Mouse (Mus musculus) lung, embryonic 15.5 days (tissue): ENCODE results near the gene Plekha7. TPM values are rescaled to one million over a fixed set of nuclear protein-coding genes. Genes with fewer than 3 reads are reported as not detected.
A peak's percentile ranks its signal among the peaks of the same experiment; 100 is the strongest.

Experiments used
- ATAC-seq: fragments of 200-750 bp; cut with Nextera tagmentation; 2 replicates; pipeline ENCODE4 v1.8.0; 2017; ENCODE audit warnings: moderate number of reproducible peaks, borderline replicate concordance; ENCODE audit not compliant: low FRiP score, low TSS enrichment; ENCODE audit errors: extremely low read depth
- H3K27ac ChIP-seq: fragments of 300-500 bp; sonication (generic); 2 replicates; pipeline ENCODE4 v1.5.1; 2015; ENCODE audit warnings: moderate library complexity, mild to moderate bottlenecking, inconsistent platforms
- H3K27me3 ChIP-seq: fragments of 300-500 bp; sonication (generic); 2 replicates; pipeline ENCODE4 v1.6.1; 2015; ENCODE audit warnings: inconsistent platforms
- H3K36me3 ChIP-seq: fragments of 300-500 bp; sonication (generic); 2 replicates; pipeline ENCODE4 v1.6.1; 2015; ENCODE audit warnings: inconsistent platforms
- H3K4me1 ChIP-seq: fragments of 300-500 bp; sonication (generic); 2 replicates; pipeline ENCODE4 v1.6.1; 2015; ENCODE audit warnings: inconsistent platforms
- H3K4me2 ChIP-seq: fragments of 300-500 bp; sonication (generic); 2 replicates; pipeline ENCODE4 v1.6.1; 2015; ENCODE audit warnings: inconsistent platforms, mild to moderate bottlenecking, moderate library complexity
- H3K4me3 ChIP-seq: fragments of 300-500 bp; sonication (generic); 2 replicates; pipeline ENCODE4 v1.5.1; 2015; ENCODE audit warnings: mild to moderate bottlenecking, inconsistent platforms
- H3K9ac ChIP-seq: fragments of 300-500 bp; sonication (generic); 2 replicates; pipeline ENCODE4 v1.6.1; 2015; ENCODE audit warnings: inconsistent platforms
- H3K9me3 ChIP-seq: fragments of 300-500 bp; sonication (generic); 2 replicates; pipeline ENCODE4 v1.6.1; 2016; ENCODE audit warnings: inconsistent platforms
- WGBS: fragments of 180-500 bp; shearing (Covaris S2); methylation state at CpG from one replicate; pipeline ENCODE4 v1.1.7; 2015; 5-methylcytosine and 5-hydroxymethylcytosine counted together
- polyA plus RNA-seq: library from polyadenylated mRNA; unstranded; fragments of >200 nt; fragmentation: Nextera tagmentation; extraction: Ambion mirVana; gene quantifications from 2 replicates; pipeline ENCODE4 v1.2.1, GENCODE M21; 2015

The Plekha7 gene
- polyA plus RNA-seq, 1 experiment from 2014 or later, result 15.1 TPM

DNA sequence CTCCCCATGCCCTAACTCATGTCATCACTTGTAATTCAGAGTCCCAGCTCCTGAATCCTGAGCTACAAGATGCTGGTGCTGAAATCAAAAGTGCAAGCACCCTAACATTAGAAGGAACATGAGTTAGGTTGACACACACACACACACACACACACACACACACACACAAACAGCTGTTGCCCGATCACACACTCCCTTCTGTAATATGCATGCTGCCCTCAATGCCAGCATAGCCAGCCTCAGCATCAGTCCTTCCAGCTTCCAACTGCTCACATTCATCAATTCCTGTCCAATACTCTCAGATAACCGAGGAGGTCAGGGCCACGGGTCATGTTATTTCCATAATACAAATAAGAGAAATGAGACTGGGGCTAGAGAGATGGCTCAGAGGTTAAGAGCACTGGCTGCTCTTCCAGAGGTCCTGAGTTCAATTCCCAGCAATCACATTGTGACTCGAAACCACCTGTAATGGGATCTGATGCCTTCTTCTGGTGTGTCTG is 116.0 kb downstream of the Plekha7 start:
- H3K4me1 ChIP-seq, result peaks cover 38% of the 10 kb centered on the region

GRCm38 (mm10) chr7:116191138-116191537 is 117.0 kb downstream of the Plekha7 start:
- Histone ChIP-seq H3K4me3 (no peak overlapping the region), H3K27ac (no peak overlapping the region), H3K9ac (no peak overlapping the region), H3K36me3 (no peaks in the 10 kb centered on the region), H3K4me1 (peaks cover 38% of the 10 kb centered on the region), H3K27me3 (no peaks in the 10 kb centered on the region), H3K4me2 (no peak overlapping the region), H3K9me3 (no peaks in the 10 kb centered on the region)
- peak; percentile 21; the same call in 1 of the 2 replicates for ATAC-seq
- 28% methylated on average over 3 of the region's 3 CpGs for WGBS

More for the DNA sequence above, 116.0 kb downstream of the Plekha7 start:
- no peaks in the 10 kb centered on the region for H3K9me3 ChIP-seq
- H3K27me3 ChIP-seq, result no peaks in the 10 kb centered on the region
- no peaks in the 10 kb centered on the region for H3K36me3 ChIP-seq
- no peak overlapping the region for H3K9ac ChIP-seq
- H3K4me3 ChIP-seq, result no peak overlapping the region
- H3K4me2 ChIP-seq, result no peak overlapping the region
- WGBS, result 33% methylated on average over 4 of the region's 4 CpGs
- no peak overlapping the region for H3K27ac ChIP-seq
- no peak for ATAC-seq

GRCm38 (mm10) chr7:116189708-116190107 is 118.5 kb downstream of the Plekha7 start:
- H3K4me1 ChIP-seq, result peaks cover 41% of the 10 kb centered on the region
- no peaks in the 10 kb centered on the region for H3K36me3 ChIP-seq
- no peak for ATAC-seq

GRCm38 (mm10) chr7:116188391-116188790 is 119.8 kb downstream of the Plekha7 start:
- Histone ChIP-seq H3K4me1 (peaks cover 43% of the 10 kb centered on the region), H3K27ac (no peak overlapping the region)
- ATAC-seq, result no peak

More at GRCm38 (mm10) chr7:116189708-116190107, 118.5 kb downstream of the Plekha7 start:
- Histone ChIP-seq H3K4me3 (no peak overlapping the region), H3K4me2 (peak overlapping the region; percentile 10; the same call in 1 of the 2 replicates), H3K27me3 (no peaks in the 10 kb centered on the region), H3K9me3 (no peaks in the 10 kb centered on the region), H3K27ac (0 out of 2 replicates have a peak overlapping the region, but pooled peaks have one; percentile 9), H3K9ac (no peak overlapping the region)
- 18% methylated on average over 9 of the region's 9 CpGs for WGBS

DNA sequence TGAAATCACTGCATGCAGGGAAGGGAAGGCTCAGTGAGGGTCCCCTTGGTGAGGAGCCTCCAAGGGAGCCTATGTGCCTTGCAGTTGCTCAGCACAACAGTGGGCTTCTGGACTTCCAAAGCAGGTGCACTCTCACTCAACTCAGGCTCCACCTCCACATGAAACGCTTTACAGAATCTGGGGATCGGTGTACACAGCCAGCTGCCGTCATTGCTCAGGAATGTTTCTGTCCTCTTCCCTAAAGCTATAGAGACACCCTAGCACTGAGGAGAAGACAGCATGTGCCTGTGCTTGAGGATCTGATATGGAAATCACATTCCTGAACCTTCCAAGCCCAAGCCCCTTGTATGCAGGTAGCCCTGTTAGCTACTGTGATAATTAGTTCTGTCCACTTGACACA is 120.7 kb downstream of the Plekha7 start:
- Histone ChIP-seq H3K4me1 (peaks cover 51% of the 10 kb centered on the region), H3K9me3 (no peaks in the 10 kb centered on the region), H3K27me3 (no peaks in the 10 kb centered on the region), H3K36me3 (no peaks in the 10 kb centered on the region), H3K27ac (no peak overlapping the region), H3K4me3 (no peak overlapping the region), H3K9ac (no peak overlapping the region), H3K4me2 (no peak overlapping the region)
- no peak for ATAC-seq
- 41% methylated on average over 3 of the region's 3 CpGs for WGBS

More at GRCm38 (mm10) chr7:116188391-116188790, 119.8 kb downstream of the Plekha7 start:
- Histone ChIP-seq H3K27me3 (no peaks in the 10 kb centered on the region), H3K9ac (no peak overlapping the region), H3K36me3 (no peaks in the 10 kb centered on the region), H3K4me2 (no peak overlapping the region), H3K9me3 (no peaks in the 10 kb centered on the region), H3K4me3 (no peak overlapping the region)
- 76% methylated on average over 5 of the region's 5 CpGs for WGBS

GRCm38 (mm10) chr7:116186847-116187246 is 121.3 kb downstream of the Plekha7 start:
- Histone ChIP-seq H3K9me3 (no peaks in the 10 kb centered on the region), H3K27ac (no peak overlapping the region), H3K4me3 (no peak overlapping the region), H3K9ac (no peak overlapping the region), H3K27me3 (no peaks in the 10 kb centered on the region), H3K4me2 (no peak overlapping the region), H3K4me1 (peaks cover 58% of the 10 kb centered on the region), H3K36me3 (no peaks in the 10 kb centered on the region)
- 73% methylated on average over 1 of the region's 1 CpGs for WGBS
- no peak for ATAC-seq

GRCm38 (mm10) chr7:116186156-116186555 is 122.0 kb downstream of the Plekha7 start:
- Histone ChIP-seq H3K36me3 (no peaks in the 10 kb centered on the region), H3K4me1 (peaks cover 56% of the 10 kb centered on the region), H3K4me2 (no peak overlapping the region), H3K9ac (no peak overlapping the region), H3K4me3 (no peak overlapping the region), H3K9me3 (no peaks in the 10 kb centered on the region), H3K27ac (no peak overlapping the region), H3K27me3 (no peaks in the 10 kb centered on the region)
- 56% methylated on average over 5 of the region's 5 CpGs for WGBS
- no peak for ATAC-seq

- Histone ChIP-seq H3K27me3 (no peaks in the 10 kb centered on the region), H3K9ac (no peak overlapping the region), H3K4me1 (peaks cover 42% of the 10 kb centered on the region), H3K9me3 (no peaks in the 10 kb centered on the region), H3K4me3 (no peak overlapping the region), H3K27ac (no peak overlapping the region), H3K4me2 (no peak overlapping the region), H3K36me3 (no peaks in the 10 kb centered on the region)
- no peak for ATAC-seq
- WGBS, result 46% methylated on average over 11 of the region's 11 CpGs
Observed at GRCm38 (mm10) chr7:116184358-116185057, 123.7 kb downstream of the Plekha7 start.

DNA sequence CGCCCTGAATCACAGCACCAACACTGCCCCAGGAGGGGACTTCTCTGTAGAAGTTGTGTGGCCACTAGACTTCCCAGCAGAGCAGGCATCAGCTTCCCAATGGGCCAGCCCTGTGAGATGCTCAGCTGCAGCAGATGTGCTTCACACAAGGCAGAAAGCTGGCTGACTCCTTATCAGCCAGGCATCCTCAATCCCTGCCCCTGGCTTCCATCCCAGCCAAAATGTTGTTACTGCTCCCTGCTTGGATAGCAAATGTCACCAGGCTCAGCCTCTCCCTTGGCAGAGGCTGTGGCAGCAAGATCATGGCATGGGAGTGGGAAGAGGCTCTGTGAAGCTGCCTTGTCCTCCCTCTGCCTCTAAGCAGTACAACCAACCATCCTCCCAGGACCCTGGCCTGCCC is 125.7 kb downstream of the Plekha7 start:
- no peaks in the 10 kb centered on the region for H3K9me3 ChIP-seq
- H3K4me2 ChIP-seq, result no peak overlapping the region
- peaks cover 38% of the 10 kb centered on the region for H3K4me1 ChIP-seq
- no peak overlapping the region for H3K27ac ChIP-seq
- H3K27me3 ChIP-seq, result no peaks in the 10 kb centered on the region
- WGBS, result 74% methylated on average over 1 of the region's 1 CpGs
- no peak for ATAC-seq
- no peaks in the 10 kb centered on the region for H3K36me3 ChIP-seq
- H3K9ac ChIP-seq, result no peak overlapping the region
- no peak overlapping the region for H3K4me3 ChIP-seq

GRCm38 (mm10) chr7:116181444-116181946 is 126.7 kb downstream of the Plekha7 start:
- Histone ChIP-seq H3K27ac (no peak overlapping the region), H3K9me3 (no peaks in the 10 kb centered on the region), H3K27me3 (no peaks in the 10 kb centered on the region), H3K36me3 (no peaks in the 10 kb centered on the region), H3K4me3 (no peak overlapping the region), H3K4me1 (peaks cover 34% of the 10 kb centered on the region), H3K4me2 (no peak overlapping the region), H3K9ac (no peak overlapping the region)
- 75% methylated on average over 5 of the region's 5 CpGs for WGBS
- no peak for ATAC-seq

GRCm38 (mm10) chr7:116178916-116179315 is 129.3 kb downstream of the Plekha7 start:
- Histone ChIP-seq H3K9me3 (no peaks in the 10 kb centered on the region), H3K4me3 (no peak overlapping the region), H3K4me1 (peaks cover 22% of the 10 kb centered on the region), H3K9ac (no peak overlapping the region), H3K27ac (no peak overlapping the region), H3K36me3 (no peaks in the 10 kb centered on the region), H3K27me3 (no peaks in the 10 kb centered on the region), H3K4me2 (no peak overlapping the region)
- 75% methylated on average over 3 of the region's 3 CpGs for WGBS
- ATAC-seq, result no peak

DNA sequence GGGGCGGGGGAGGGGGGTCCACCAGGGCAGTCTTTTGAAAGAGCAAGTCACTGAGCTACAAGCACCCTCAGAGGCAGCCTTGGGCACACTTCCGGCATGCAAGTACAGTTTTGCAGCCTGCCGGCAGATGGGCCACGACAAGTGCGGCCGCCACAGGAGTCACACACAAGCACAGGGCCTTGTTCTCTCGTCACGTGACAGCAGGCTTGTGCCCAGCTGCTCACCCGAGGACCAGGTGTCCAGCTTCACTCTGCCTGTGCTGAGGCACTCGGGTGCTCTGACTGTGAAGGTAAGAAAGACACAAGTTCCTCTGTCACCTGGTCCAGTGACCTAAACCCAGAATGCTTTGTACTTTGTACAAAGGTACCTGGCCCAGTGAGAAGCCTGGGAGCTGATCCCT is 135.4 kb downstream of the Plekha7 start:
- no peak overlapping the region for H3K9ac ChIP-seq
- H3K9me3 ChIP-seq, result no peaks in the 10 kb centered on the region
- H3K4me2 ChIP-seq, result no peak overlapping the region
- no peaks in the 10 kb centered on the region for H3K27me3 ChIP-seq
- H3K36me3 ChIP-seq, result no peaks in the 10 kb centered on the region
- no peak for ATAC-seq
- WGBS, result 73% methylated on average over 10 of the region's 10 CpGs
- no peak overlapping the region for H3K27ac ChIP-seq
- H3K4me3 ChIP-seq, result no peak overlapping the region
- no peaks in the 10 kb centered on the region for H3K4me1 ChIP-seq
